ENCODE assay signal across 8 mouse cellular contexts in the genomic region with DNA sequence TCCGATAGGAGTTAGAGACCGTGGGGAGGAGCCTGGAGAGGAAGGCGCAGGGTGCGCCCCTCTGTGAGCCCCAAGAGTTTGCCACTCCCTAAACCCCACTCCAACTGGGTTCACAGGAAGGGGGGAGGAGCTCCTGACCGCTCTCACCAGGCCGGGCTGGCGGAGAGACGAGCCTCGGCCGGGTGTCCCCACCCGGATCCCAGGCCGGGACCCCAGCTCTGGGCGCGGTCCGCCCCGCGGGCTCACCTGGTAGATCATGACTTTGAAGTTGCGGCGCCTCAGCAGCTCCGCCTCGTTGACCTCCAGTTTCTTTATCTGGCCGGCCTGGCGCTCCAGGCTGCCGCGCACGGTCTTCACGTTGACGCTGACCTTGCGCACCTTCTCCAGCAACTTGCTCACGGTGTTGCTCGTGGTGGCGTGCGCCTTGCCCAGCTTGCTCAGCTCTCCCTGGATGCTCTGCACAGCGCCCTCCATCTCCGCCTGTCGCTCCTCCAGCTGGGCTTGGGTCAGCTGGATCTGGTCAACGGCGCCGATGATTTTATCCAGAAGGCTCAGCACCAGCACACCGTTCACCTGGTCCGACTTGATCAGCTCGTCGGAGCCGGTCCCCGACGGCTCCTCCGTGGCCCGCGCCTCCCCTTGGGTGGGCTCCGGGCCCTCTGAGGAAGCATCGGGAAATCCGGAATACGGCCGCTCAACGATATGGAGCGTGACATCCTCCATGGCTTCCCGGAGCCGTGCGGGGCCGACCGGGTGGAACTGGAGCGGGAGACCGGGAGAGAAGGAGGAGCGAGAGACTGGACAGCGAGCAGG. TPM values are rescaled to one million over a fixed set of nuclear protein-coding genes. Genes with fewer than 3 reads are reported as not detected.
DNase-seq lines count a peak whose midpoint lies in the region; ATAC-seq and TF ChIP-seq lines count a peak whose summit lies in the region.

No protein-coding gene starts in this region.

- H3K79me3 ChIP-seq in C2C12 (ENCODE audit: low read depth): peaks cover 53% of the 10 kb centered on the region

- peak overlapping the region; percentile 40 for H3K9ac ChIP-seq in forebrain, embryonic 15.5 days (replicated peaks)
- H3K9ac ChIP-seq in limb, embryonic 13.5 days: peak overlapping the region; percentile 81
- H3K9ac ChIP-seq in midbrain, embryonic 12.5 days (replicated peaks): 0 out of 2 replicates have a peak overlapping the region, but pooled peaks have one; percentile 32

- peak overlapping the region; percentile 96 for H3ac ChIP-seq in C2C12 (ENCODE audit: control insufficient read depth, insufficient read length, low read depth)

- intact Hi-C loops in left cerebral cortex, postnatal 4 days (cut with DNase I): no loop called here

- 2% methylated on average over 65 of the region's 65 CpGs for WGBS in forebrain, embryonic 15.5 days
- WGBS in limb, embryonic 13.5 days: under 1% methylated on average over 65 of the region's 65 CpGs
- WGBS in midbrain, embryonic 12.5 days: 1% methylated on average over 65 of the region's 65 CpGs

- DNase-seq in R1 (ENCODE audit: low read depth, low spot score): peak; percentile 80
- peak; percentile 69 to 74 for DNase-seq in urinary bladder, postnatal 36 days (ENCODE audit: low spot score in 2 of 2)
- no peak for DNase-seq in left cerebral cortex, postnatal 4 days

- H3K4me1 ChIP-seq in forebrain, embryonic 15.5 days: peaks cover 16% of the 10 kb centered on the region
- H3K4me1 ChIP-seq in limb, embryonic 13.5 days: peaks cover 30% of the 10 kb centered on the region
- peaks cover 16% of the 10 kb centered on the region for H3K4me1 ChIP-seq in midbrain, embryonic 12.5 days

- peak overlapping the region; percentile 49 for H3K4me2 ChIP-seq in forebrain, embryonic 15.5 days (replicated peaks)
- peak overlapping the region; percentile 85 for H3K4me2 ChIP-seq in limb, embryonic 13.5 days (replicated peaks)
- peak overlapping the region; percentile 43 for H3K4me2 ChIP-seq in midbrain, embryonic 12.5 days (replicated peaks)

- ATAC-seq in forebrain, embryonic 15.5 days (replicated peaks): no peak
- ATAC-seq in hematopoietic stem cell, adult 5-6 weeks (replicated peaks in 1 of 2; ENCODE audit: insufficient read depth in 1 of 2, low FRiP score in 2 of 2, low TSS enrichment in 1 of 2, low read depth in 1 of 2, poor library complexity in 2 of 2, severe bottlenecking in 2 of 2): peak; percentile 10 to 40; a peak in 3 of 4 replicates
- ATAC-seq in limb, embryonic 13.5 days (ENCODE audit: low FRiP score, low read depth): peak; percentile 52
- no peak for ATAC-seq in midbrain, embryonic 12.5 days (ENCODE audit: low FRiP score, low read depth)

- no peaks in the 10 kb centered on the region for H3K27me3 ChIP-seq in C2C12 (ENCODE audit: control insufficient read depth, insufficient read depth, insufficient read length)
- peaks cover 68% of the 10 kb centered on the region for H3K27me3 ChIP-seq in forebrain, embryonic 15.5 days
- H3K27me3 ChIP-seq in limb, embryonic 13.5 days: peaks cover 96% of the 10 kb centered on the region
- H3K27me3 ChIP-seq in midbrain, embryonic 12.5 days: peaks cover 92% of the 10 kb centered on the region

- H3K4me3 ChIP-seq in C2C12 (ENCODE audit: insufficient read depth, poor library complexity, severe bottlenecking): peak overlapping the region; percentile 96
- H3K4me3 ChIP-seq in forebrain, embryonic 15.5 days: peak overlapping the region; percentile 39
- H3K4me3 ChIP-seq in limb, embryonic 13.5 days: peak overlapping the region; percentile 74
- H3K4me3 ChIP-seq in midbrain, embryonic 12.5 days: peak overlapping the region; percentile 36

- no peak for TF ChIP-seq CTCF in C2C12 (IDR thresholded peaks at IDR 0.05; ENCODE audit: control insufficient read depth, insufficient read depth, insufficient read length)

- H3K36me3 ChIP-seq in C2C12 (ENCODE audit: control insufficient read depth, insufficient read depth): peaks cover 37% of the 10 kb centered on the region
- H3K36me3 ChIP-seq in forebrain, embryonic 15.5 days: no peaks in the 10 kb centered on the region
- no peaks in the 10 kb centered on the region for H3K36me3 ChIP-seq in limb, embryonic 13.5 days
- no peaks in the 10 kb centered on the region for H3K36me3 ChIP-seq in midbrain, embryonic 12.5 days

- H3K27ac ChIP-seq in forebrain, embryonic 15.5 days (replicated peaks): no peak overlapping the region
- H3K27ac ChIP-seq in limb, embryonic 13.5 days: peak overlapping the region; percentile 59
- H3K27ac ChIP-seq in midbrain, embryonic 12.5 days (replicated peaks): no peak overlapping the region

- H3K9me3 ChIP-seq in forebrain, embryonic 15.5 days: no peaks in the 10 kb centered on the region
- H3K9me3 ChIP-seq in limb, embryonic 13.5 days: no peaks in the 10 kb centered on the region
- H3K9me3 ChIP-seq in midbrain, embryonic 12.5 days: no peaks in the 10 kb centered on the region

- peaks cover 72% of the 10 kb centered on the region for H3K79me2 ChIP-seq in C2C12 (ENCODE audit: control insufficient read depth, insufficient read depth)

TF ChIP-seq in C2C12, 6 proteins besides CTCF, POLR2A, EP300 and RAD21:
- no peak for TF ChIP-seq USF1 (IDR thresholded peaks at IDR 0.05; ENCODE audit: low read depth)
- TF ChIP-seq MYOG (IDR thresholded peaks at IDR 0.05; ENCODE audit: control insufficient read depth, extremely low read depth, insufficient read length): no peak
- TF ChIP-seq MYOD1 (IDR thresholded peaks at IDR 0.05; ENCODE audit: control insufficient read depth, insufficient read length, low read depth): no peak
- no peak for TF ChIP-seq CEBPB (IDR thresholded peaks at IDR 0.05; ENCODE audit: low read depth)
- TF ChIP-seq FOSL1 (IDR thresholded peaks at IDR 0.05; ENCODE audit: insufficient read depth, low read length, poor library complexity, severe bottlenecking): no peak
- TF ChIP-seq MAX (IDR thresholded peaks at IDR 0.05): no peak

RNA-seq across cellular contexts. Expression of a gene that starts 0.7 kb away (rescaled TPM):
- polyA plus RNA-seq in C2C12 (2012; fragmentation: generic; extraction: Trizol): 418 TPM
- 29.4 and 30.1 TPM in 2 replicates for polyA plus RNA-seq in forebrain, embryonic 15.5 days (2015; fragmentation: Nextera tagmentation; extraction: Ambion mirVana)
- 9.8 and 13.4 TPM in 2 replicates for total RNA-seq in hematopoietic stem cell, adult 5-6 weeks (2017)
- polyA plus RNA-seq in limb, embryonic 13.5 days (2015; fragmentation: Nextera tagmentation; extraction: Ambion mirVana): 136 and 142 TPM in 2 replicates
- 41.8 and 51.0 TPM in 2 replicates for polyA plus RNA-seq in midbrain, embryonic 12.5 days (2016; fragmentation: Nextera tagmentation; extraction: Ambion mirVana)
- total RNA-seq in left cerebral cortex, postnatal 4 days (2021): 10 to 100 TPM; 22.6 to 22.8 TPM

RNA-seq across cellular contexts. Expression of a gene that starts 30.6 kb away (rescaled TPM):
- polyA plus RNA-seq in C2C12 (2012; fragmentation: generic; extraction: Trizol): 36.1 TPM
- 31.1 and 32.3 TPM in 2 replicates for polyA plus RNA-seq in forebrain, embryonic 15.5 days (2015; fragmentation: Nextera tagmentation; extraction: Ambion mirVana)
- total RNA-seq in hematopoietic stem cell, adult 5-6 weeks (2017): 108 and 135 TPM in 2 replicates
- 42.4 and 50.3 TPM in 2 replicates for polyA plus RNA-seq in limb, embryonic 13.5 days (2015; fragmentation: Nextera tagmentation; extraction: Ambion mirVana)
- 31.7 and 35.0 TPM in 2 replicates for polyA plus RNA-seq in midbrain, embryonic 12.5 days (2016; fragmentation: Nextera tagmentation; extraction: Ambion mirVana)
- total RNA-seq in left cerebral cortex, postnatal 4 days (2021): 10 to 100 TPM; 32.4 to 36.7 TPM

RNA-seq across cellular contexts. Expression of a gene that starts 39.3 kb away (rescaled TPM):
- polyA plus RNA-seq in C2C12 (2012; fragmentation: generic; extraction: Trizol): 22.8 TPM
- 84.3 and 84.6 TPM in 2 replicates for polyA plus RNA-seq in forebrain, embryonic 15.5 days (2015; fragmentation: Nextera tagmentation; extraction: Ambion mirVana)
- 7.5 and 32.6 TPM in 2 replicates for total RNA-seq in hematopoietic stem cell, adult 5-6 weeks (2017)
- 34.0 and 34.4 TPM in 2 replicates for polyA plus RNA-seq in limb, embryonic 13.5 days (2015; fragmentation: Nextera tagmentation; extraction: Ambion mirVana)
- 65.6 and 67.5 TPM in 2 replicates for polyA plus RNA-seq in midbrain, embryonic 12.5 days (2016; fragmentation: Nextera tagmentation; extraction: Ambion mirVana)
- total RNA-seq in left cerebral cortex, postnatal 4 days (2021): 100 to 1,000 TPM; 257 to 302 TPM

Comparison
In these comparisons a context has a peak if more than half of its experiments do, and no peak if none do; other contexts are left out.
1. H3K4me3 ChIP-seq: peak in every context shown above with its lines; median percentile 96 in C2C12; 74 in limb, embryonic 13.5 days; 39 in forebrain, embryonic 15.5 days; 36 in midbrain, embryonic 12.5 days.
2. ATAC-seq: peak in hematopoietic stem cell, adult 5-6 weeks (2 of 2) and limb, embryonic 13.5 days (single experiment); none in forebrain, embryonic 15.5 days (single experiment) and midbrain, embryonic 12.5 days (single experiment).
3. Peak in every context shown above with its lines, with median percentiles within 50 percentile points of each other: H3K4me2 ChIP-seq and H3K9ac ChIP-seq.